Mouse (Mus musculus): ENCODE results near the gene Rpl22. TPM values are rescaled to one million over a fixed set of nuclear protein-coding genes. Genes with fewer than 3 reads are reported as not detected.

Rpl22 gene
- polyA plus RNA-seq, 1 experiment from 2014 or later, result 243 TPM

GRCm38 (mm10) chr4:152360855-152361254 lies 35.3 kb downstream of the Rpl22 start:
- no peak for ATAC-seq (replicated peaks; ENCODE audit: insufficient number of reproducible peaks, insufficient read depth, low FRiP score, low read depth)

GRCm38 (mm10) chr4:152362180-152362579 lies 36.6 kb downstream of the Rpl22 start:
- no peak for ATAC-seq (replicated peaks; ENCODE audit: insufficient number of reproducible peaks, insufficient read depth, low FRiP score, low read depth)
- H3K4me1 ChIP-seq (replicated peaks), result 0 out of 2 replicates have a peak, but pooled peaks cover 6% of the 10 kb centered on the region
- no peak overlapping the region for H3K4me2 ChIP-seq
- no peak overlapping the region for H3K27ac ChIP-seq
- no peak overlapping the region for H3K9ac ChIP-seq
- no peaks in the 10 kb centered on the region for H3K36me3 ChIP-seq
- 44% methylated on average over 9 of the region's 9 CpGs for WGBS
- H3K9me3 ChIP-seq (replicated peaks), result no peaks in the 10 kb centered on the region
- no peak overlapping the region for H3K4me3 ChIP-seq
- H3K27me3 ChIP-seq, result peaks cover 41% of the 10 kb centered on the region

More at GRCm38 (mm10) chr4:152360855-152361254, 35.3 kb downstream of the Rpl22 start:
- no peaks in the 10 kb centered on the region for H3K36me3 ChIP-seq
- peak overlapping the region; percentile 41 for H3K4me2 ChIP-seq
- H3K9me3 ChIP-seq (replicated peaks), result no peaks in the 10 kb centered on the region
- peak overlapping the region; percentile 13; the same call in 1 of the 2 replicates for H3K4me3 ChIP-seq
- no peak overlapping the region for H3K27ac ChIP-seq
- 0 out of 2 replicates have a peak, but pooled peaks cover 6% of the 10 kb centered on the region for H3K4me1 ChIP-seq (replicated peaks)
- H3K9ac ChIP-seq, result no peak overlapping the region
- WGBS, result 1% methylated on average over 24 of the region's 24 CpGs
- peaks cover 43% of the 10 kb centered on the region for H3K27me3 ChIP-seq

GRCm38 (mm10) chr4:152365228-152365627 lies 39.7 kb downstream of the Rpl22 start:
- ATAC-seq (replicated peaks; ENCODE audit: insufficient number of reproducible peaks, insufficient read depth, low FRiP score, low read depth), result no peak
- Histone ChIP-seq H3K4me2 (no peak overlapping the region), H3K9me3 (replicated peaks) (no peaks in the 10 kb centered on the region), H3K4me3 (no peak overlapping the region), H3K27me3 (peaks cover 19% of the 10 kb centered on the region), H3K9ac (no peak overlapping the region), H3K36me3 (no peaks in the 10 kb centered on the region), H3K27ac (no peak overlapping the region), H3K4me1 (replicated peaks) (0 out of 2 replicates have a peak, but pooled peaks cover 6% of the 10 kb centered on the region)
- WGBS, result 68% methylated on average over 7 of the region's 7 CpGs

DNA sequence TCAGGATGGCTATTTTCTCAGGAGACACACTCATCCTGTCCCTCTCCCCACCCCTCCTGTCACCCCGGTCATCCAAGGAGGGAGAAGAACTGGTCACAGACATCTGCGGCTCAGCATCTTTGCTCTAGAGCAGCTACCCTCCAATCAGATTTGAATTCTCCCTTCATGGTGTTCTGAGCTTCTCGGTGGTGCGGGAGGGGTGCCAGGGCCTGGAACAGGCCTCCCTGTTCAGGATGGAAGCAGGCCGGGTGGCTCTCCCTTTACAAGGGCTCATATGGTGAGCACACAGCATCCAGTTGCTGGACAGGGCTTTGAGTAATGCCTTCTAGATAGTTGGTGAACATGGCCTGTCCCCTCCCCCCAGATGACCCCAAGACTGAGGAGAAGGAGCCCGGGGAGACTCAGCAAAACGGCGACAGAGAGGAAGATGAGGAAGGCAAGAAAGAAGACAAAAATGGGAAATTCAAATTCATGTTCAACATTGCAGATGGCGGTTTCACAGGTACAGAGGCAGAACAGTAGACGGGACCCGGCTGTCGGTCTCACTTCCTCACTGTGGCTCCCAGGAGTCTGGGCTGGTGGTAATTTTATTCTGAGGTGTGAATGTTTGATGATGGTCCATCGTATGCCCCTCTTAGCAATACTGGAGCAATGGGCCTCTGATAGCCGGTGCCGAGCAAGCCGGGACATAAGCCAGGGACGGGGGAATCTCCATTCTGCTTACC lies 57.1 kb downstream of the Rpl22 start:
- WGBS, result 77% methylated on average over 17 of the region's 17 CpGs
- Histone ChIP-seq H3K36me3 (no peaks in the 10 kb centered on the region), H3K9ac (no peak overlapping the region)

More for the DNA sequence above, 57.1 kb downstream of the Rpl22 start:
- Histone ChIP-seq H3K4me1 (replicated peaks) (no peaks in the 10 kb centered on the region), H3K27ac (no peak overlapping the region), H3K27me3 (peaks cover 5% of the 10 kb centered on the region; the same call in 1 of the 2 replicates), H3K9me3 (replicated peaks) (no peaks in the 10 kb centered on the region), H3K4me2 (no peak overlapping the region), H3K4me3 (no peak overlapping the region)
- no peak for ATAC-seq (replicated peaks; ENCODE audit: insufficient number of reproducible peaks, insufficient read depth, low FRiP score, low read depth)

Other genes with a start within 250 kb of the Rpl22 start
- gene Tnfrsf25, start 209.8 kb upstream of the Rpl22 start, polyA plus RNA-seq (2015; fragmentation: Nextera tagmentation; extraction: Ambion mirVana), result 0.94 and 1.6 TPM in 2 replicates
- gene Espn, start 173.4 kb upstream of the Rpl22 start, polyA plus RNA-seq (2015; fragmentation: Nextera tagmentation; extraction: Ambion mirVana), result 0.93 and 2.1 TPM in 2 replicates
- gene Hes2, start 166.9 kb upstream of the Rpl22 start, polyA plus RNA-seq (2015; fragmentation: Nextera tagmentation; extraction: Ambion mirVana), result 0.23 TPM in 1 of 2 replicates, not detected in the other
- gene Acot7, start 147.6 kb upstream of the Rpl22 start, polyA plus RNA-seq (2015; fragmentation: Nextera tagmentation; extraction: Ambion mirVana), result 58.4 and 73.4 TPM in 2 replicates
- gene Gpr153, start 51.5 kb upstream of the Rpl22 start, polyA plus RNA-seq (2015; fragmentation: Nextera tagmentation; extraction: Ambion mirVana), result 11.2 and 13.2 TPM in 2 replicates
- not detected in 2 replicates for gene Hes3, start 34.1 kb upstream of the Rpl22 start, polyA plus RNA-seq (2015; fragmentation: Nextera tagmentation; extraction: Ambion mirVana)
- 15.3 and 20.3 TPM in 2 replicates for gene Icmt, start 28.5 kb upstream of the Rpl22 start, polyA plus RNA-seq (2015; fragmentation: Nextera tagmentation; extraction: Ambion mirVana)
- 98.4 and 103 TPM in 2 replicates for gene Rnf207, start 6.7 kb upstream of the Rpl22 start, polyA plus RNA-seq (2015; fragmentation: Nextera tagmentation; extraction: Ambion mirVana)
- 0.06 and 0.22 TPM in 2 replicates for gene Chd5, start 12.9 kb downstream of the Rpl22 start, polyA plus RNA-seq (2015; fragmentation: Nextera tagmentation; extraction: Ambion mirVana)
- 1.3 and 1.9 TPM in 2 replicates for gene Nphp4, start 151.0 kb downstream of the Rpl22 start, polyA plus RNA-seq (2015; fragmentation: Nextera tagmentation; extraction: Ambion mirVana)
- gene Kcnab2, start 152.1 kb downstream of the Rpl22 start, polyA plus RNA-seq (2015; fragmentation: Nextera tagmentation; extraction: Ambion mirVana), result 3.6 and 15.2 TPM in 2 replicates

Measured in heart, embryonic 15.5 days (tissue).